Mouse (Mus musculus): ENCODE data around the gene Plcg1. TPM values are rescaled to one million over a fixed set of nuclear protein-coding genes. Genes with fewer than 3 reads are reported as not detected.

Gene Plcg1
- polyA plus RNA-seq, 1 experiment from 2014 or later, result 68.4 TPM

DNA sequence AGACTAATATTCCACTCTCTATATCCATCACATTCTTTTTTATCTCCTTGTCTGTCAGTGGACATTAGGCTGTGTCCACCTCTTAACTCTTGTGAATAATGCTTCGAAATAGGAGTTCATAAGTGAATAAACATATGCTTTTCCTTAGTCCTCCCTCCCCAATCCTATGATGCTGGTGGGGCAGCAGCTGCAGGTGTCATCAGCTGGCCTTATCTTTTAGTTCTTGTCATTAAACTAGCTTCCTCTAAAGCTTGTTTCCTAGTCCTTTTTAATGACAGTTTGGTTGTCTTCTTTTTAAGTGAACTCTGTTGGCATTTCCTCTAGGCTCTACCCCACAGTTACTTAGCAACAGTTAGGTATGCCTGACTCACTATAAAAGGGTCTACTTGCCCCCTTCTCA lies 57.9 kb downstream of the Plcg1 start:
- no peak for ATAC-seq (replicated peaks)
- no peaks in the 10 kb centered on the region for H3K27me3 ChIP-seq (replicated peaks)
- no peaks in the 10 kb centered on the region for H3K9me3 ChIP-seq
- no peaks in the 10 kb centered on the region for H3K36me3 ChIP-seq (replicated peaks)
- H3K27ac ChIP-seq, result no peak overlapping the region
- no peak overlapping the region for H3K9ac ChIP-seq
- 90% methylated on average over 1 of the region's 1 CpGs for whole genome bisulfite sequencing
- no peak overlapping the region for H3K4me2 ChIP-seq
- H3K4me3 ChIP-seq, result no peak overlapping the region
- peaks cover 4% of the 10 kb centered on the region; the same call in 1 of the 2 replicates for H3K4me1 ChIP-seq

DNA sequence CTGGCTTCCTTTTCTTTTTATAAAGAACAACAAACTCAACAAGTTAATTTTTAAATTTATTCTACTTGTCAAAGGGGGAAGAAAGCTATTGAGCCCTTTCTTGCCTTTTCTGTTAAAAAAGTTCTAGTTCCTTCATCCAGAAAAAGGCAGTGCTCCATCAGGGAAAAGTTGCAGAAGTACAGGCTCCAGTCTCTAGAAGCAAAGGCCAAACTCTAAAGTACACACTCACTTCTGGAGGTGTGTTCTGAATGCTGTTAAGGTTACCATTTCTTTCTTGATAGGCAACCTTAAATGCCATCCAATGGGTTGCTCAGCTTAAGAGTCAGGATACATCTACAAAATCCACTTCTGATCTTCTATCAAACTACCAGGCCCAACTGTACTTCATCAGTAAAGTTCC lies 58.6 kb downstream of the Plcg1 start:
- Histone ChIP-seq H3K4me3 (no peak overlapping the region), H3K4me2 (no peak overlapping the region), H3K4me1 (peaks cover 4% of the 10 kb centered on the region; the same call in 1 of the 2 replicates), H3K27me3 (replicated peaks) (no peaks in the 10 kb centered on the region), H3K36me3 (replicated peaks) (no peaks in the 10 kb centered on the region), H3K27ac (no peak overlapping the region), H3K9me3 (no peaks in the 10 kb centered on the region), H3K9ac (no peak overlapping the region)
- ATAC-seq (replicated peaks), result no peak

DNA sequence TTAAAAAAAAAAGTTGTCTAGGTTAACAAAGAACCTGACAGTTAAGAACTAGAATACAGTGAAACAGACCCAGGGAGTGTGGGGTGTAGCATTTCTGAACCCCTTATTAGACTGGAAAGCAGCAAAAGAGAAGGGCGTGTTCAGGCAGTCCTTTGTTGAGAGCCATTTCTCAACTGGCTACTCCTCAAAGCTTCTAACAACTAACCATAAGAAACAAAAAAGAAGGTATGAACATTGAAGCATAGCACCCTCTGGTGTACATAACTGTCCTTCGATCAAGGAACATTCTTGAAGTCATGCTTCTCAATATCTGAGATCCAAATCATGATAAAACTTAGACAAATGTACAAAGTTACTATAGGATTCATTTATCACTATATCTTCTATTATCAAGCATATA lies 62.0 kb downstream of the Plcg1 start:
- no peak overlapping the region for H3K4me2 ChIP-seq
- H3K27ac ChIP-seq, result no peak overlapping the region
- 89% methylated on average over 2 of the region's 2 CpGs for whole genome bisulfite sequencing
- H3K36me3 ChIP-seq (replicated peaks), result no peaks in the 10 kb centered on the region
- no peak overlapping the region for H3K9ac ChIP-seq
- no peak overlapping the region for H3K4me3 ChIP-seq
- no peaks in the 10 kb centered on the region for H3K9me3 ChIP-seq
- H3K4me1 ChIP-seq, result no peaks in the 10 kb centered on the region
- no peak for ATAC-seq (replicated peaks)
- H3K27me3 ChIP-seq (replicated peaks), result no peaks in the 10 kb centered on the region

DNA sequence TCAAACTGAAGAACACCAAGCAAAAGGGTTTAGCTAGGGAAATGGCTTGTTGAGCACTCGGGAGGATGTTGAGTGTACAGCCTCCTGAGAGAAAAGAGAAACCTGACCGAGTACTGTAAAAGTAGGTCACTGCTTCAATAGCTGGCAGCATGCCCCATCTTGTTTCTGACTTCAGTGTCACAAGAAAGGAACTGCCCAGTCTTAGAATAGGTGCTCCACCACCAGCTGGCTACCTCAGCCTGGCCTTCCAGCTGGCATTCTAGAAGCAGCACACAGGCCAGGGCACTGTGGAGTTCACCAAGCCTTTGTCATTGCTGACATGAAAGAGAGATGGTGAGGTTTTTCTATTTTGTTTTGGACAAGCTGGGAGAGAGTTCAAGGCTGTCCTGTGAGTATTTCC lies 65.9 kb downstream of the Plcg1 start:
- Histone ChIP-seq H3K9me3 (no peaks in the 10 kb centered on the region), H3K27ac (no peak overlapping the region), H3K36me3 (replicated peaks) (no peaks in the 10 kb centered on the region), H3K4me1 (no peaks in the 10 kb centered on the region), H3K4me3 (no peak overlapping the region), H3K9ac (no peak overlapping the region), H3K4me2 (no peak overlapping the region), H3K27me3 (replicated peaks) (no peaks in the 10 kb centered on the region)
- ATAC-seq (replicated peaks), result no peak
- WGBS, result 63% methylated on average over 2 of the region's 2 CpGs

DNA sequence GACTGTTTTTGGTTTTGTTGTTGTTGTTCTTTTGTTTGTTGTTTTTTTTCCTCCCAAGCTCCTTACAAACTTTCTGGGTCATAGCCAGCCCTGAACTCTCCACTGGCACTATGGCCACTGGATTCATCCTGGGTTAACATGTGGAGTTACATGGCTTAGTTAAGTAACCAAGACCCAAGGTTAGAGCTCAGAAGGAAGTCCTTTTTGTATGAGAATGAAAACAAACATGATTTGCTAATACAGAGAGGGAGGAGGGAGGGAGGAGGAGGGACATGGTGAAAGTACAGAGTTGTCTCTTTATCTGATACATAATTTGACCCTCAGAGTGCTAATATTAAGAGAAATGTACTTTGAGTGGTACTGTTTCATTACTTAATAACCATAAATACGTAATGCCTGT lies 67.1 kb downstream of the Plcg1 start:
- H3K4me2 ChIP-seq, result no peak overlapping the region
- 70% methylated on average over 1 of the region's 1 CpGs for WGBS

DNA sequence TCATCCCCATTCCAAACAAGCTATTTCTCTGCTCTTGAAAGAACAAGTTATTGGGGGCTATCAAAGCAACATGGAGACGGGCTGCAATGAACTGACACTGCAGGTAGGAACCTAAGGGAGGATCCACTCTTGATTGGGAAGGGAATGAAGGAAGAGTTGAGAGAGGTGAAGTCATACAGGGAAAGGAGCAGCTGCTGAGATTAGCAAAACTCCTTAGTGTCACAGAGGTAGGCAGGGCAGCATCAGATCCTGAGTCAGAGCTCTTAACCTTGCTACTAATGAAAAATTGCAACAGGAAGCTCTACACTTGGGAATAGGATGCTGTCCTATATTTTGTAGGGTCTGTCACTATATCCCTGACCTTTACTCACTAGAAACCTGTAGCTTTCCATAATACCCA lies 69.9 kb downstream of the Plcg1 start:
- Histone ChIP-seq H3K4me2 (no peak overlapping the region), H3K9ac (no peak overlapping the region), H3K27me3 (replicated peaks) (no peaks in the 10 kb centered on the region), H3K36me3 (replicated peaks) (no peaks in the 10 kb centered on the region), H3K4me3 (no peak overlapping the region), H3K4me1 (no peaks in the 10 kb centered on the region), H3K27ac (no peak overlapping the region), H3K9me3 (no peaks in the 10 kb centered on the region)
- no peak for ATAC-seq (replicated peaks)
- WGBS, result 98% methylated on average over 1 of the region's 1 CpGs

More for the DNA sequence above, 67.1 kb downstream of the Plcg1 start:
- Histone ChIP-seq H3K9me3 (no peaks in the 10 kb centered on the region), H3K9ac (no peak overlapping the region), H3K36me3 (replicated peaks) (no peaks in the 10 kb centered on the region), H3K4me1 (no peaks in the 10 kb centered on the region), H3K4me3 (no peak overlapping the region), H3K27ac (no peak overlapping the region), H3K27me3 (replicated peaks) (no peaks in the 10 kb centered on the region)
- no peak for ATAC-seq (replicated peaks)

DNA sequence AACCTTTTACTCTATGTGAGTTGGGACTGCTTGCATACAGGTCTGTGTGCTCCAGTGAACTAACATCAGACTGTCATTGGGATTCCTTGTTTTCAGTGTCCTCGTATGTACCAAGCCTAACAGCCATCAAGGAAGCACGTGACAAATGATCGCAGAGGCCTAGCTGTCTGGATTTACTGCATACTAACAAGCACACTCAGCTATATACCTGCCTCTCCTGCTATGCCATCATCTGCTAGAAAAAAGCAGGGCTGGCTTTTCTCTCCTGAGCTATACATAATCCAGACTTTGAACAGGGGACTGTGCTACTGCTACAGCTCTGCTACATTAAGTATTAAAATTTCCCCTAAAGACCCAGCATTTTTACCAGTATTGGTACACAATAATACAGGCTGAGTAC lies 71.2 kb downstream of the Plcg1 start:
- H3K4me1 ChIP-seq, result no peaks in the 10 kb centered on the region
- ATAC-seq (replicated peaks), result no peak
- no peak overlapping the region for H3K9ac ChIP-seq
- no peak overlapping the region for H3K4me3 ChIP-seq
- no peak overlapping the region for H3K4me2 ChIP-seq
- no peak overlapping the region for H3K27ac ChIP-seq
- 76% methylated on average over 3 of the region's 3 CpGs for WGBS
- H3K9me3 ChIP-seq, result no peaks in the 10 kb centered on the region
- no peaks in the 10 kb centered on the region for H3K27me3 ChIP-seq (replicated peaks)
- H3K36me3 ChIP-seq (replicated peaks), result no peaks in the 10 kb centered on the region

DNA sequence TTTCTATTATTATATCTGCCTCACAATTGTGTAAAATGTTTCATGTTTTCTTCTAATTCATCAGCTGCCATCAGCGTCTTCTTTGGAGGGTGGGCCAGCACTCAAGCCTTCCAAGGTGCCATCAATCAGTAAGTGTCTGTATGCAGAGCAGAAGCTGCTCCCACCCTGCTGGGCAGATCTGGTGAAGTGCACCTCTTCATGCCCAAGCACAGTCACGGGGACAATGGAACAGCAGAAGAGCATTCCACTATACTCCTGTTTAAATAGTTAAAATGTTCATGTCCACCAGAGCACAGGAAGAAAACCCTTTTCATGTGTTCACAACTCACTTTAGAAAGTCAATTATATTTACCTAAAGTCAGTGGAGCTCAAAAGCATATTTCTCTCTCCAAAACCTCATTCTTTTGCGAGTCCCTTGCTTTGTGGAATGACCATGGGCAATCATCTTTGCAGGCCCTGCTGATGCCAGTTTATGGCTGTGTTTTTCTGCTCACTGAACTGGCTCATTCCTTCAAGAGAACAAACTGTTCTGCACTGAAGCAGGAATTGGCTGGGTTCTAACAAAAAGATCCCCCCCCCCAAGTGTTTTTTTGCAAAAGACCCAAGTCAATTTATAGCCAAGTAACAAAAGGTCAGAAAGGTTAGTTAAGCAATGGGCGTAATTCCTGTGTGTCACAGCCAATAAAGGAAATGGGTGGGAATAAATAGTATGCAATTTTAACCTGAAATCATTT lies 73.9 kb downstream of the Plcg1 start:
- H3K36me3 ChIP-seq (replicated peaks), result no peaks in the 10 kb centered on the region
- H3K27me3 ChIP-seq (replicated peaks), result no peaks in the 10 kb centered on the region
- no peaks in the 10 kb centered on the region for H3K9me3 ChIP-seq
- ATAC-seq (replicated peaks), result no peak
- H3K4me2 ChIP-seq, result no peak overlapping the region
- 68% methylated on average over 4 of the region's 4 CpGs for WGBS
- H3K9ac ChIP-seq, result no peak overlapping the region
- no peak overlapping the region for H3K27ac ChIP-seq
- no peak overlapping the region for H3K4me3 ChIP-seq
- H3K4me1 ChIP-seq, result no peaks in the 10 kb centered on the region

DNA sequence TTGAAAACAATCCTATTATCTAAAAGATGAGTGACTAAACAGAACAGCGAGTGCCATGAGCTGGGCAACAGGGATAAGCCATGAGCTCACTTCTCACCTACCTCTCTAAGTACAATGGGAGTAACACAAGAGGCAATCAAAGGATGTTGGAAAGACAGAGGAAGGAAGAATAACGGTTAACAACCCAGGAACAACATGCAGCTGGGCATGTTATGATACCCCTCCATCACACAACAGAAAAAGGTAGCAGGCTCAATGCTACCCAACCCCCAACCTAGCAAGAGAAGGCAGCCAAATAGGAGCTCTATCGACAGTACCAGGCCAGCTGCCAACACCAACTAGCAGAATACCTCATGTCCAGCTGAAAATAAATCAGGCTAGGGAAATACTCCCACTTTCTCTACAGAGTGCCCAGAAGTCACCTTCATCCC lies 75.0 kb downstream of the Plcg1 start:
- Histone ChIP-seq H3K9me3 (no peaks in the 10 kb centered on the region), H3K4me3 (no peak overlapping the region), H3K9ac (no peak overlapping the region), H3K27ac (no peak overlapping the region), H3K4me2 (no peak overlapping the region), H3K36me3 (replicated peaks) (no peaks in the 10 kb centered on the region), H3K27me3 (replicated peaks) (no peaks in the 10 kb centered on the region), H3K4me1 (no peaks in the 10 kb centered on the region)
- WGBS, result 65% methylated on average over 3 of the region's 3 CpGs
- ATAC-seq (replicated peaks), result no peak

DNA sequence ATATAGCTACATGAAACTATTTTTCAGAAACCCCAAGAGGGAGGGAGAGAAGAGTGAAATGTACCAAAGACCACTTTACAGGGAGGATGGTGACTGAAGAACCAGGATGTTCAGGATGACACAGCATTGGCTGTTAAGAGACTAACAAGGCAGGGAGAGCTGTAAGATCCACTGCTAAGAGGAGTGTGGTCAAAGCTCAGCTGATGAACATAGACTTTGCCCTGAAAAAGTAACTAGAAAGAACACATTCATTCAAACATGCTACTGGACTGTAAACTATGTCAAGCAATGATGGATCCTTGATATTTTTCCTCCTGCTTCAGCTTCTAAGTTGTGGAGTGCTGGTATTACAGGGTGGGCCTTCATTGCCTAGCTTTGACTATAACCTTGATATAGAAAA lies 79.3 kb downstream of the Plcg1 start:
- Histone ChIP-seq H3K27ac (no peak overlapping the region), H3K36me3 (replicated peaks) (no peaks in the 10 kb centered on the region), H3K9ac (no peak overlapping the region), H3K4me3 (no peak overlapping the region), H3K9me3 (no peaks in the 10 kb centered on the region), H3K4me1 (no peaks in the 10 kb centered on the region), H3K27me3 (replicated peaks) (no peaks in the 10 kb centered on the region), H3K4me2 (no peak overlapping the region)
- no peak for ATAC-seq (replicated peaks)

DNA sequence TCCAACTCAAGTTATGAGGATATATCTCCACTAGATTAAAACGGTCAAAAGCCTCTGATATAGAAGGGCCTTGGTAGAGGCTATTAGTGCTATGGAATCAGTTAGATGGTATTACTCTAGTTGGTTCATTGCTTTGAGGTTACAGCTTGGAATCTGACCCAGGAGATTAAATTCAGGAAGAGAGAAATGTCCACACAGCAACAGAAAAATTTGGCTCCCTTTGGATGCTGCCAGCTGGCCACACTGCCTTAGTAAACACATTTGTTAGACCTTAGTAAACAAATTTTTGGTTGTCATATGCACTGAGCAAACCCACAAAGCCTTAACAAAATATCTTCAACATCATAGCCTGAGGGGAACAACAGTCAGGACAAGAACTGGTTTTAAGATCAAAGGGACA lies 79.7 kb downstream of the Plcg1 start:
- WGBS, result 88% methylated on average over 1 of the region's 1 CpGs
- H3K27ac ChIP-seq, result no peak overlapping the region
- ATAC-seq (replicated peaks), result no peak

More for the DNA sequence above, 79.7 kb downstream of the Plcg1 start:
- H3K9ac ChIP-seq, result no peak overlapping the region
- no peak overlapping the region for H3K4me3 ChIP-seq
- H3K27me3 ChIP-seq (replicated peaks), result no peaks in the 10 kb centered on the region
- H3K9me3 ChIP-seq, result no peaks in the 10 kb centered on the region
- no peaks in the 10 kb centered on the region for H3K36me3 ChIP-seq (replicated peaks)
- H3K4me1 ChIP-seq, result no peaks in the 10 kb centered on the region
- no peak overlapping the region for H3K4me2 ChIP-seq

Data from midbrain, embryonic 15.5 days (tissue).